Mouse (Mus musculus) heart, postnatal 0 days (tissue): Measurements from ENCODE around the gene Glyctk. TPM values are rescaled to one million over a fixed set of nuclear protein-coding genes. Genes with fewer than 3 reads are reported as not detected.
"Not testable (repeated sequence)": the region's sequence is repeated elsewhere in the genome, so short reads cannot be mapped to it uniquely, and the experiment has no call there.

Source experiments
- ATAC-seq: fragments of 200-750 bp; cut with Nextera tagmentation; 2 replicates; pipeline ENCODE4 v1.8.0; 2017; ENCODE audit warnings: low read depth, moderate number of reproducible peaks, moderate library complexity; ENCODE audit not compliant: insufficient read depth
- DNase-seq: peaks from one replicate; pipeline ENCODE4 v3.0.0-alpha.2; 2016; ENCODE audit warnings: low spot score
- H3K27ac ChIP-seq: fragments of 300-500 bp; sonication (generic); 2 replicates; pipeline ENCODE4 v1.5.1; 2014; ENCODE audit warnings: low read depth, mild to moderate bottlenecking
- H3K27me3 ChIP-seq: fragments of 300-500 bp; sonication (generic); 2 replicates; pipeline ENCODE4 v1.6.1; 2014; ENCODE audit warnings: low read length, mixed read lengths; ENCODE audit not compliant: control insufficient read depth, insufficient read depth
- H3K36me3 ChIP-seq: fragments of 300-500 bp; sonication (generic); replicated peaks from 2 replicates; pipeline ENCODE4 v1.6.1; 2014; ENCODE audit warnings: low read length, mixed read lengths; ENCODE audit not compliant: control insufficient read depth, insufficient read depth
- H3K4me1 ChIP-seq: fragments of 300-500 bp; sonication (generic); 2 replicates; pipeline ENCODE4 v1.6.1; 2014; ENCODE audit warnings: antibody characterized with exemption; ENCODE audit not compliant: control insufficient read depth, insufficient read depth
- H3K4me2 ChIP-seq: fragments of 300-500 bp; sonication (generic); 2 replicates; pipeline ENCODE4 v1.6.1; 2014; ENCODE audit warnings: low read depth, mild to moderate bottlenecking, low read length, moderate library complexity
- H3K4me3 ChIP-seq: fragments of 300-500 bp; sonication (generic); 2 replicates; pipeline ENCODE4 v1.5.1; 2014; ENCODE audit warnings: low read depth, low read length
- H3K9ac ChIP-seq: fragments of 300-500 bp; sonication (generic); replicated peaks from 2 replicates; pipeline ENCODE4 v1.6.1; 2014; ENCODE audit warnings: low read depth, low read length, mixed read lengths
- H3K9me3 ChIP-seq: fragments of 300-500 bp; sonication (generic); replicated peaks from 2 replicates; pipeline ENCODE4 v1.6.1; 2016; ENCODE audit warnings: low read length; ENCODE audit not compliant: control insufficient read depth
- CTCF ChIP-seq: IDR thresholded peaks from 2 replicates; pipeline ENCODE4 v1.5.1; 2016; ENCODE audit warnings: antibody characterized with exemption, control low read depth, low read depth
- EP300 ChIP-seq: IDR thresholded peaks from 2 replicates; pipeline ENCODE4 v1.6.1; 2016; ENCODE audit warnings: antibody characterized with exemption, low read depth
- WGBS: fragments of 180-500 bp; shearing (Covaris S2); extraction: QIAGEN DNeasy Blood & Tissue Kit; methylation state at CpG from one replicate; pipeline ENCODE4 v1.1.7; 2014; 5-methylcytosine and 5-hydroxymethylcytosine counted together
- polyA plus RNA-seq: library from polyadenylated mRNA; unstranded; fragments of >200 nt; fragmentation: Nextera tagmentation; extraction: Ambion mirVana; gene quantifications from 2 replicates; pipeline ENCODE4 v1.2.1, GENCODE M21; 2015
- total RNA-seq: library from RNA; depleted of rRNA; stranded (reverse); fragments of >200 nt; gene quantifications from 2 replicates; pipeline ENCODE4 v1.2.3, GENCODE M21; 2014; ENCODE audit warnings: low replicate concordance

Gene Glyctk
- total and polyA plus RNA-seq, 2 experiments from 2014 or later, result 0.90 to 2.5 TPM

- Histone ChIP-seq H3K27me3 (no peaks in the 10 kb centered on the region), H3K9me3 (no peaks in the 10 kb centered on the region), H3K9ac (no peak overlapping the region), H3K36me3 (no peaks in the 10 kb centered on the region), H3K4me1 (peaks cover 23% of the 10 kb centered on the region), H3K27ac (no peak overlapping the region), H3K4me3 (no peak overlapping the region), H3K4me2 (peak overlapping the region; percentile 90)
- WGBS, result 44% methylated on average over 6 of the region's 6 CpGs
- DNase-seq (no peak), ATAC-seq (no peak)
- TF ChIP-seq CTCF, result no peak
- no peak for TF ChIP-seq EP300
Measured at GRCm38 (mm10) chr9:106169917-106170316, 12.0 kb upstream of the Glyctk start.

DNA sequence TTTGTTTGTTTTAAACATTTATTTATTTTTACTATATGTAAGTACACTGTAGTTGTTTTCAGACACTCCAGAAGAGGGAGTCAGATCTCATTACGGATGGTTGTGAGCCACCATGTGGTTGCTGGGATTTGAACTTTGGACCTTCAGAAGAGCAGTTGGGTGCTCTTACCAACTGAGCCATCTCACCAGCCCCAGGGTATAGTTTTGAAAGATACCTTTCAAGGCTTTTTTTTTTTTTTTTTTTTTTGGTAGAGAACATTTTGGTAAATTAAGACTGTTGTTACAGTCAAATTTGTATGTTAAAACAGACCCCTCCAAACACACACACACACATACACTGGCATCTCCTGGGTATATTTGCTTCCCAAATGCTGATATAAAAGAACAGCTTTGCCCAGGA, 11.1 kb upstream of the Glyctk start:
- 69% methylated on average over 1 of the region's 1 CpGs for WGBS
- not testable (repeated sequence) for H3K36me3 ChIP-seq, H3K4me2 ChIP-seq, H3K27ac ChIP-seq, H3K4me3 ChIP-seq, ATAC-seq, H3K27me3 ChIP-seq, H3K9ac ChIP-seq, H3K9me3 ChIP-seq, DNase-seq
- peaks cover 19% of the 10 kb centered on the region for H3K4me1 ChIP-seq

DNA sequence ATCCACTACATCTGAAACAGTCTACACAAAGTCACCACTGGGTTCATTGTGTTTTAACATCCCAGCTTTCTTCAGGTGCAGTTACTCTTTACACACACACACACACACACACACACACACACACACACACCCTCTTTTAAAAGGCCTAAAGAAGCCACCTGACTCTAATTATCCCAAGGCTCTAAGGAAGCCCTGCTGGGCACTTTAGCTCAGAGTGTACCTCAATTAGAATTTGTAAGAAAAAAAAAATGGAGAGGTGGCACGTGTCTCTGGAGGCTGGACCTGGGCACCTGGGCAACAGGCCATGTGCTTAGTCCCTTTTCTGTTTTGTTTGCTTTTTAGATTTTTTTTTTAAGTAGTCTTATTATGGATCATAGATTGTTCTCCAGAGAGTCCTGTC, 9.8 kb upstream of the Glyctk start:
- H3K4me2 ChIP-seq, result no peak overlapping the region
- H3K27ac ChIP-seq, result no peak overlapping the region
- no peaks in the 10 kb centered on the region for H3K27me3 ChIP-seq
- H3K4me3 ChIP-seq, result no peak overlapping the region
- TF ChIP-seq EP300, result no peak
- no peak for TF ChIP-seq CTCF
- H3K9ac ChIP-seq, result no peak overlapping the region
- DNase-seq, result no peak
- H3K36me3 ChIP-seq, result no peaks in the 10 kb centered on the region
- peaks cover 7% of the 10 kb centered on the region; the same call in 1 of the 2 replicates for H3K4me1 ChIP-seq
- H3K9me3 ChIP-seq, result no peaks in the 10 kb centered on the region
- ATAC-seq, result no peak
- WGBS, result 56% methylated on average over 1 of the region's 1 CpGs

GRCm38 (mm10) chr9:106167241-106167640, 9.3 kb upstream of the Glyctk start:
- Histone ChIP-seq H3K4me3 (no peak overlapping the region), H3K27me3 (no peaks in the 10 kb centered on the region), H3K9me3 (no peaks in the 10 kb centered on the region), H3K36me3 (no peaks in the 10 kb centered on the region), H3K4me1 (peaks cover 7% of the 10 kb centered on the region; the same call in 1 of the 2 replicates), H3K27ac (no peak overlapping the region), H3K4me2 (no peak overlapping the region), H3K9ac (no peak overlapping the region)
- WGBS, result 71% methylated on average over 3 of the region's 3 CpGs
- DNase-seq, result no peak
- ATAC-seq, result no peak
- TF ChIP-seq CTCF (no peak), EP300 (no peak)

DNA sequence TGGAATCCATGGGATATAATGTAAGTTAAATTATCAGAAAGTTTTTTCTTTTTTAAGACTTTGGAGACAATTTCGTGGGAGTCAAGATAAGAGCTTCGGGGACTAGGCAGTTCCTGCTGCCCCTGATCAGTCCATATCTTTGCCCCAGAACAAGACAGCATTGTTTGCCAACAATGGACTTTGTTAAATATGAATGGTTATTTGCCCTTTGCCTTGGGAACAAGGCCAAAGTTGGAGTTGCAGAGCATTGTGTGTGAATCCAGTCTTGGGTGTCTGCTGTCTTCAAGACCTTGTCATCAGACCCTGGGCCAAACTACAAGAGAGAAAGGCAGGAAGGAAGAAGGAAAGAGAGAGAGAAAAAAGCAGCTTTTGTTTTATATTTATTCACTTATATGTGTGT, 8.8 kb upstream of the Glyctk start:
- TF ChIP-seq EP300, result no peak
- no peak for TF ChIP-seq CTCF
- Histone ChIP-seq H3K27ac (no peak overlapping the region), H3K36me3 (no peaks in the 10 kb centered on the region), H3K9ac (no peak overlapping the region), H3K4me1 (peaks cover 7% of the 10 kb centered on the region; the same call in 1 of the 2 replicates), H3K4me2 (no peak overlapping the region), H3K9me3 (no peaks in the 10 kb centered on the region), H3K4me3 (no peak overlapping the region), H3K27me3 (no peaks in the 10 kb centered on the region)
- ATAC-seq (no peak), DNase-seq (no peak)
- 51% methylated on average over 2 of the region's 2 CpGs for WGBS

GRCm38 (mm10) chr9:106160426-106160825, 2.5 kb upstream of the Glyctk start:
- H3K4me1 ChIP-seq, result 0 out of 2 replicates have a peak, but pooled peaks cover 5% of the 10 kb centered on the region
- no peaks in the 10 kb centered on the region for H3K36me3 ChIP-seq
- no peaks in the 10 kb centered on the region for H3K9me3 ChIP-seq
- H3K4me3 ChIP-seq, result peak overlapping the region; percentile 61
- peak overlapping the region; percentile 56 for H3K9ac ChIP-seq
- ATAC-seq (no peak), DNase-seq (no peak)
- WGBS, result 38% methylated on average over 5 of the region's 5 CpGs
- no peaks in the 10 kb centered on the region for H3K27me3 ChIP-seq
- TF ChIP-seq EP300 (no peak), CTCF (no peak)
- H3K27ac ChIP-seq, result peak overlapping the region; percentile 89
- H3K4me2 ChIP-seq, result peak overlapping the region; percentile 66
